Mouse (Mus musculus) thymus, adult 2 months (tissue): ENCODE data around the gene Nid1.

ENCODE experiments used
- CTCF ChIP-seq: fragments of 200-500 bp; IDR thresholded peaks from 2 replicates; pipeline ENCODE4 v1.5.1; 2012; ENCODE audit warnings: mild to moderate bottlenecking, control low read depth, low read length, moderate library complexity, borderline replicate concordance; ENCODE audit not compliant: control insufficient read depth, poor library complexity, insufficient read depth; ENCODE audit errors: extremely low read depth
- POLR2A ChIP-seq: fragments of 200-500 bp; IDR thresholded peaks from 2 replicates; pipeline ENCODE4 v1.6.1; 2012; ENCODE audit warnings: mild to moderate bottlenecking, low read length, control low read depth, moderate library complexity; ENCODE audit not compliant: control insufficient read depth, poor library complexity, insufficient read depth; ENCODE audit errors: extremely low read depth

GRCm38 (mm10) chr13:13531923-13532322 is 94.6 kb downstream of the Nid1 start:
- TF ChIP-seq POLR2A (no peak), CTCF (no peak)
